Mouse (Mus musculus): ENCODE results near the gene Srcin1.
A peak's percentile ranks its signal among the peaks of the same experiment; 100 is the strongest.

Srcin1 gene

GRCm38 (mm10) chr11:97531381-97532260 lies 44.4 kb downstream of the Srcin1 start:
- peak; percentile 94 for DNase-seq

GRCm38 (mm10) chr11:97530961-97531360 lies 45.0 kb downstream of the Srcin1 start:
- DNase-seq = no peak

GRCm38 (mm10) chr11:97530069-97530468 lies 45.9 kb downstream of the Srcin1 start:
- DNase-seq = no peak

GRCm38 (mm10) chr11:97528282-97528808 lies 47.6 kb downstream of the Srcin1 start:
- DNase-seq = no peak

GRCm38 (mm10) chr11:97525313-97525712 lies 50.7 kb downstream of the Srcin1 start:
- no peak for DNase-seq

- no peak for DNase-seq
Measured at GRCm38 (mm10) chr11:97524306-97524705, 51.7 kb downstream of the Srcin1 start.

- peak; percentile 77 for DNase-seq
Measured at GRCm38 (mm10) chr11:97523827-97524261, 52.1 kb downstream of the Srcin1 start.

- DNase-seq = no peak
Measured at GRCm38 (mm10) chr11:97523107-97523506, 52.9 kb downstream of the Srcin1 start.

GRCm38 (mm10) chr11:97521741-97522474 lies 54.1 kb downstream of the Srcin1 start:
- DNase-seq = no peak

GRCm38 (mm10) chr11:97520541-97520940 lies 55.4 kb downstream of the Srcin1 start:
- no peak for DNase-seq

GRCm38 (mm10) chr11:97513066-97513465 lies 62.9 kb downstream of the Srcin1 start:
- peak; percentile 23 for DNase-seq

GRCm38 (mm10) chr11:97512511-97512910 lies 63.5 kb downstream of the Srcin1 start:
- DNase-seq = no peak

GRCm38 (mm10) chr11:97511661-97512369 lies 64.2 kb downstream of the Srcin1 start:
- peak; percentile 44 for DNase-seq

- peak; percentile 79 for DNase-seq
Measured at GRCm38 (mm10) chr11:97510966-97511660, 64.9 kb downstream of the Srcin1 start.

GRCm38 (mm10) chr11:97509715-97510485 lies 66.1 kb downstream of the Srcin1 start:
- DNase-seq = no peak

- no peak for DNase-seq
Measured at GRCm38 (mm10) chr11:97509058-97509457, 66.9 kb downstream of the Srcin1 start.

- DNase-seq = no peak
Measured at GRCm38 (mm10) chr11:97508198-97508597, 67.8 kb downstream of the Srcin1 start.

GRCm38 (mm10) chr11:97506331-97506730 lies 69.7 kb downstream of the Srcin1 start:
- no peak for DNase-seq

- no peak for DNase-seq
Measured at GRCm38 (mm10) chr11:97505784-97506183, 70.2 kb downstream of the Srcin1 start.

GRCm38 (mm10) chr11:97502846-97503245 lies 73.1 kb downstream of the Srcin1 start:
- no peak for DNase-seq

GRCm38 (mm10) chr11:97502383-97502782 lies 73.6 kb downstream of the Srcin1 start:
- no peak for DNase-seq

Measured in retina, postnatal 1 day (tissue).